Mouse (Mus musculus) adrenal gland, postnatal 36 days (tissue): ENCODE results near the gene Gm20388. TPM values are rescaled to one million over a fixed set of nuclear protein-coding genes. Genes with fewer than 3 reads are reported as not detected.

Experiments used
- DNase-seq, 2 experiments: peaks; one replicate each; pipeline ENCODE4 v3.0.0; 2021; ENCODE audit warnings: mixed read lengths in 1 of 2
- total RNA-seq, 2 experiments: library from RNA; stranded (reverse); gene quantifications; 2 replicates each; pipeline ENCODE4 v1.2.3; 2021

The Gm20388 gene
- total RNA-seq, 2 experiments from 2014 or later: 2.4 to 7.4 TPM

DNA sequence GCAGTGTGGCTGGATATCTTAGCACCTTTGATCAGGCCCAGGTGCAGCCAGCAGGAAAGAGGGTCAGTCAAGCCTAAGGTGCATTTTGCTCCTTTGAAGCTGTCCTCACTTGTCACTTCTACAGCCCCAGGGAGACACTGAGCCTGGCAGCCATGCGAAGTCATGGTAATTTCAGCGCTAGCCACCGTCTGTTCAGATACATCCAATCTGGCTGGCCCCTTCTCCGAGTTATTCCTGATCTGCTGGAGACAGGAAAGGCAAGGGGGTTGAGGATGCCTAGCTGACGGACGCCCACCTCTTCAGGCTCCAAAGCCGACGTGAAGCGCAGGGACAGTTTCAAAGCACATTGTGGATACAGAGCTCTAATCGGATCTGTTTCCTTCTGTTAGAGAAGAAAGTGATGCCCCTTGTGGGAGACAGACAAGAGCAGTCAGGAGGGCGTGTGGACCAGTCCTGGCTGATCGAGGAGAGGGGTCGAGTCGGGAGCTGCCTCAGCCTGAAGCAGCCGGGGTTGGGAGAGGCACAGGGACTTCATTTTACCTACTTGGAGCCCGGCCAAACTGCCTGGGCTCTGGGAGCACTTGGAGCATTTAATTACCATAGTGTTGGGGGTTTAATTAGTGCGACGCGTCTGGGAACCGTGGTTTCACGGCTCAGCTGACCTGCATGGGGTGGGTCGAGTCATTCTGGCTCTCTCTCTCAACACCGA is 2613.2 kb downstream of the Gm20388 start:
- DNase-seq: no peak

DNA sequence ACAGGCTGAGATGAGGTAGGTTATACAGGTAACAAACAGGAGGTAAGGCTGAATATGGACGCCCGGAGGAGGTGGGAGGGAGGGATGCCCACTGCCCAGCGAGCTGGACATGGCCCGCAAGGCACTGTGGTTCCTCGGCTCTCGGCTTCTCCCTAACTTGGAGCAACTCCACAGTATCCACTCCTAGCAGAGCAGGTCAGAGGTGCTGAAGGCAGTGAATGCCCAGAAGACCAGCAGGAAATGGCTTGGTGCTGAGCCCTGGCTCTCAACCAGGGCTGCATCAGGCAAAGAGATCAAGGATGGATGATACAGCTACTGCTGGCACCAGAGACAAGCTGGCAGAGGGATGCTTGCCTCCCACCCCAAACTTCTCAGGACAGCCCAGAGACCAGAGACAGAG is 2613.9 kb downstream of the Gm20388 start:
- no peak for DNase-seq

DNA sequence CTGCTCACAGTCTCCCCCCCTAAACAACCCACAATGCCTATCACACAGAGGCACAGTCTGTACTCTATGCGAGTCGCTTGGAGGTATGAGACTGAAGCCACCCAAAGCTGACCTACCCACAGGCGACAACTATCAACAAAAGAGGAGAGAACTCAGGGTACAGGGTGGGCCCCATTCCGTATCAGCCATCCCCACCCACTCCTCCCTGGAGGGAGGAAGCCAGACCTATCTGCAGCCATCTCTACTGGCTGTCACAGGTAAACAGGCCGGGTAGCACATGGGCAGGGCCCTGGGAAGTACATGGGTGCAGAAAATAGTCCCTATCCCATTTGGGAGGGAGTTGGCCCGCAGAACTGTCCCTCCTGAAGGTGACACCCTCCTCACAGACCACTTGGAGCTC is 2614.4 kb downstream of the Gm20388 start:
- DNase-seq: no peak

DNA sequence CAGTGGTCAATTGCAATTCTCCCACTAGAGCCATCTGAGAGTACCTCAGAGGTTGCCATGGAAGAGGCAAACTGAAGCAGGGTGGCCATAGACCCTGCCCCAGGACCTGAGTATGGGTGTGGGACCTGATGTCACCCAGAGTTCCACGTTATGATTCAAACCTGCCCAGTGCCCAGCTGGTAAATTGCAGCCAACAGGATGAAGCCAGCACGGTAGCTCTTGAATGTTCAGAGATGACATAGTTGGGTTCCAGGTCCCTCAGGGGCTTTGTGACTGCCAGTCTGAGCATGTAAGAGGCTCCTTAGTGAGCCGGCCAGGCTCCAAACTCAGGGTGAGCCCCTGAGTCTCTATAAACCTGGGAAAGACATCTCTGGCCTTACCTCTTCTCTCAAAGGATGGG is 2615.4 kb downstream of the Gm20388 start:
- DNase-seq: no peak

DNA sequence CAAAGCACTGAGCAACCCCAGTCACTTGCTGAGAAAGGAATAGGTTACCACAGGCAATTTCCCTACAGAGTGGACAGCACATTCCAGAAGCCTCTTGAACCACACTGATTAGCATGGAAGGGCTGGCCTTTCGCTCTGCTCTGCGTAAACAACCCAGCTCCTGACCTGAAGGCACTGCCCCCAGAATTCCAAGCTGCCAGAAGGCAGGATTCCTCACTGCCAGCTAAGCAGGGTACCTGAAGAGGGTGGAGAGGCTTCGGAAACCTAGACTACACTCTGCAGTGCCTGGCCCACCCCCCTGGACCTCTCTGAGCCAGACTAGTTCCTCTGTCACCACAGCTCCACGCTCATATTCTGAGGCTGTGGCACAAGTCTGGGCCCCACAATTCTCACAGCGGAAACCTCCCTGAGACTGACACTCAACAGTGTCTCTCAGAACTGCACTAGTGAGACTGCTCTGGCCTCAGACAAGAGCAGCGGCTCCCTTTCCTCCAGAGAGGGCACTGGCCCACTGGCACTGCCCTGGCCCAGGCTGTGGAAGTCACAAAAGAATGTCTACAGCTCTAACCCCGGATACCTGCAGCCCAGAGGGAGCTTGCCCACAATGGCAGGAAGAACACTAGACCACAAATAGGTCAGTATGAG is 2616.0 kb downstream of the Gm20388 start:
- no peak for DNase-seq

DNA sequence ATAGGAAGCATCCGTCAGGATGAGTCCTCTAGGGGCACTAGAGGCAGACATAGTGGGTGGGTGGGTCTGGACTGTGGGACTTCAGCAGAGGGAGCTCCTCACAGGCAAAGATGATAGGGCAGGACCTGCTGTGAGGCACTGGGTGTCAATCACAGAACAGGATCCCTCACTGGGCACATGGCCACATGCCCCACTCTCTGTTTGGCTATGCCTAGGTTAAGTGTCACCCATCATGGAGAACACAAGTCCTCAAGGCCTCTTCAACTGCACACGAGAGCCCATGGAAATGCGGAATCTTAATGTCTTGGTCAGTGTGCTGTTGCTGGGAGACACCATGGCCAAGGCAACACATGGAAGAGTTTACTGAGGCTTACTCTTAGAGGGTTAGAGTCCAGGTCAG is 2617.3 kb downstream of the Gm20388 start:
- DNase-seq: no peak

DNA sequence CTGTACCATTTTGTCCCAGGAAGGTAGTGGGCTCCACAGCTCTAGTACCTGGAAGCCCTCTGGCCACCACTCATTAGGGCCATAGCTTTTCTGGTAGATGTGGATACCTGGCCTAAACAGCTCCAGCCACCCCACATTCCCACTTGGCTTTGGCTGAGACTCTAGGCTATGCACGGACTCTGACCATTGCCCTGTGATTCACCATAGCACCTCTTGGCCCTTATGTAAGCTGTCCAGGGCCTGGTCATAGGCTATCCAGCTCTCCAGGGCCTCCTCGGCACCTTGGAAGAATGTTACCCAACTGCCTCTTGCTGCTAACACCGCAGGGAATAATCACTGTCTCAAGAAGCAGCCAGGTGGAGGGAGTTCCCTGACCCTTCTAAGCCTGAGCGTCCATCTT is 2618.5 kb downstream of the Gm20388 start:
- DNase-seq: no peak

DNA sequence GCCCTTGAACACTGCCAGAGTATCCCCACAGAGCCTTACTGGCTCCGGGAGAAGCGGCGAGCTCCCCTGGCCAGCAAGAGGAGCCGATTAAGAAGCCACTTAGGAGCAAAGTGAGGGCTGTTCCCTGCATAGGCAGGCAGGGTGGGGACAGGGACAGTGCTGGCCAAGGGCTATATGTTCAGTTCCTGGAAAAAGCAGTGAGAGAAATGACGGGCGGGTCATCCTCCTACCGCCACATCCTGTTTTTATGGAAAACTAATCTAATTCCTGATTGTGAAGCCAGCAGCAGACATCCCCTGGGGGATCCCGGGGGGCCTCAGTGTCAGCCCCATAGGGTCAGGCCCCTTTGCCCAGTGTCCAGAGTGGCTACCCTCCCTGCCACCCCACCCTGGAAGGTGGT is 2620.7 kb downstream of the Gm20388 start:
- no peak for DNase-seq

DNA sequence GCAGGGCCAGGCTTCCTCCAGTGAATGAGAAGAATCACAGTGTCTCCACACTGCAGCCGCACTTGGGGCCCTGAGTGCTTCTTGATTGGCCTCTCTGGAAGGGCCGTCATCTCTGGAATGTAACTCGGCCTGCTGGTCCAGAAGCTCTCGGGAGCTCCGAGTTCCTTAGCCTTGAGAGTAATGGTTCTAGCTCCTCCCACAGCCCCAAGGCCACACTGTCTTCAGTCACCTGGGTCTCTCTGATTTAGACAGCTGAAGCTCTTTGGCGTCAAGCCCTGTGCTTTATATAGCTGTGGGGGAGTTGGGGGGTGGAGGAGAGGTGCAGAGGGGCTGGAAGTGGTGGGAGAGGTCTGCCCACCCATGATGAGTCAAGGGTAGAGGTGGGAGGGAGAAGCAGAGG is 2626.4 kb downstream of the Gm20388 start:
- no peak for DNase-seq

DNA sequence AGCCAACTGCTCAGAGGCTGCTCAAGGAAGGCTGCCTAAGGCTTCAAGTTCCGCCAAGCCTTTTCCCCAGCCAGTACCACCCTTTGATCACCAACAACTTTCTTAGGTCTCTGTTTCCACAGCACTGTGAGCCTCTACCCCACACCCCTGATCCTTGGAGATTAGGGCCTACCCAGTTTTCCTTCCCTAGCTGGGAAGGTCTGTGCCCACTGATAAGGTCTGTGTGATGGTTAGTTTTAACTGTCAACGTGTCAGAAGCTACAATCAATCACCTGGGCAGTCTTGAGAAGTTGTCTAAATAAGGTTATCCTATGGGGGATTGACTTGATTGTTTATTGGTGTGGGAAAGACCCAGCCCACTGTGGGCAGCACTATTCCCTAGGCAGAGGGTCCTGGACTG is 2627.2 kb downstream of the Gm20388 start:
- no peak for DNase-seq

DNA sequence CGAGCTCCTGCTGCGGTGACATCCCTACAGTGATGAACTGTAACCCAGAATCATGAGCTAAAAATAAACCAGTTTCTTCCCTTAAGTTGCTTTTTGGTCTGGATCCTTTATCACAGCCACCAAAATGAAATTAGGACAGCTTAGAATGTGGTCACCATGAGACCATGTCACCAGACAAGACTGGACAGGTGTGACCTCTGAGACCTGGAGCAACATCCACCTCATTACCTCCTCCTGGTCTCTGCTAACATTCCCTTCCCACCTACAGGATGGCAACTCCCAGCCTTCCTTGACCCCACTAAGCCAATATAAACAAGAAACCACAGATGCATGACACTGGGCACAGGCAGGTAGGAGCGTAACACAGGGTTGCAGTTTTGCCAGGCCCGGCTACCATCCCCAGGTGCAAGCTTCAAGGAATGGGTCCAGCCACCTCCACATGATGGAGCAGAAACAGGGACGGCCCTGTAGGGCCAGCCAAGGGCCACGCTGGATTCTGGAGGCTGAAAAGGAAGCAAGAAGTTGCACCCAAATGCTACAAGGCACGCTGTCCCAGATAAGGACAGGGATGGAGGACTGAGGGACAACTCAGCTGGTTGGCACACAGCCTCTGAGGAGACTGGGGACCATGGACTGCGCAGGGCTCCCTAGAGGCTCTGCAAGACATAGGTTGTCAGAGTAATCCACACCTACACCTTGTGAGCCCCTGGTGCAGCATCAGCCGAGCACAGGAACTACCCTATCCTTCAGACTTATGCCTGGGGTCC is 2627.9 kb downstream of the Gm20388 start:
- no peak for DNase-seq

DNA sequence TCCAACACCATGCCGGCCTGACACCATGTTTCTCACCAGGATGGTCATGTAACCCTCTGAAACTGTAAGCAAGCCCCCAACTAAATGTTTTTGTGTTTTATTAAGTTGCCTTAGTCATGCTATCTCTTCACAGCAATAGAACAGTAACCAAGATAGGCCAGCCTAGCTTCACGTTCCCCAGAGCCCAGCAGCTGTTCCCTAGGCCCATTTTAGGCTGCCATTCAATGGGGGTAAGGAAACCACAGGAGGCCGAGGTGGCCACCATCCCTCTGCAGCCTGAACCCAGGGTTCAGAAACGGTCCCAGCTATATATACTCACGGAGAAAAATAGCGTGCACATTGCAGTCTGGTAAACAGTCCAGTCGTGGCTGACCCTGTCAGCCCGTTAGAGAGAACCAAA is 2633.5 kb downstream of the Gm20388 start:
- DNase-seq: no peak

DNA sequence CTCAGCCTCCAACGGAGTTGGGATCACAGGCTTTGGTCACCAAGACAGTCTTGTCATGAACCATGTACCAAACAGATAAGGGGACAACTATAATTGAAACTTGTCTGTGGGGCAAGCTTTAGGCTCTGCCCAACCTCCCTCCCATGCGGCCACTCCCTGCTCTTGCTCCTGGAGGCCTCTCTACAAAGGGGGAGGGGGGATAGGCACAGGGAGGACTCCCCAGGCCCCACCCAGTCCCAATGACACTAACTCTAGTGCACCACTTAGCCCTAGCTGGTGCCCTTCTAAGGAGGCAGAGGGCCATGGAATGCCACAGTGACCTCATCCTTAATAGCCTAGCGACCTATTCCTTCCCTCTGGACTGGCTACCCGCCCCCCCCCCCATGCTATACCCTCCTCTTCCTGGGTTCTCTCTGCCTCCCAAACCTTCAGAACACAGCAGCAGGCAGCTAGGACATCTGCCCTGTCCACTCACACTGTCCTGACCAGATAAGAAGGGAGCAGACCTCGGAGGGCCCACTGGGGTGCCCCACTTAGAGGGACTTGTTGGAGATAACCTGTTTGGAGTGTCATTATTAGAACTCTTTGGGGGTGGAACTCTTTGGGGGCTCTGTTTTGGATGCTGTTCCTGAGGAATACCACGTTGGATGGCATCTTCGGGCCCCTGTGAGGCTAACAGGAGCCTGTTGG is 2635.6 kb downstream of the Gm20388 start:
- DNase-seq: no peak

DNA sequence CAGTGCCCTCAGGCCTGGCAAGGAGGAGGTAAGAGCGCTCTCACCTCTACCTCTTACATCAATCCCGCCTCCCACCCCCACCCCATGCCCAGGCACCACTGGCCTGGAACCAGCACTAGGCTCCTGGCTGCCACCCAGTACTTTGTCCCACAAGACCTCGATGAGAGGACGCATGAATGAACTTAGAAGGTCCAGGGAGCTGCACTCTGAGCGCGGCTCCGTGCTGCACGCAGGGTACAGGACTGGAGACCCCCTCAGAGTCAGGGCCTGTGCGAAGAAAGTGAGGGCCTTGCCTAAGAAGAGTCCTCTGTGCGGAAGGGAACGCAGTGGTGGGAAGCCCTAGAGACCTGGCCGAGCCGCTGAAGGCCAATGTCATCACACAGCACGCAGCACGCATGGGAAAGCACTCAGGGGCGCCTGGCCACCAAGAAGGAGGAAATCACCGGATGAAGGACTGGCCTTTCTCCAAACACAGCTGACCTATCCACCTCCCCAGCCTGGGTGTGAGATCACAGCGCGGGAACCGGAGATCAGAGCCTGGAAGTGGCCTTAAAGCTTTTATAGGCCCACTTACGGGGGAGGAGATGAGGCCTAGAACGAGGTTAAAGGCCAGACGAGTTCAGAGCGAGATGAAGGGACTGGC is 2636.3 kb downstream of the Gm20388 start:
- DNase-seq: peak; percentile 60 to 77

DNA sequence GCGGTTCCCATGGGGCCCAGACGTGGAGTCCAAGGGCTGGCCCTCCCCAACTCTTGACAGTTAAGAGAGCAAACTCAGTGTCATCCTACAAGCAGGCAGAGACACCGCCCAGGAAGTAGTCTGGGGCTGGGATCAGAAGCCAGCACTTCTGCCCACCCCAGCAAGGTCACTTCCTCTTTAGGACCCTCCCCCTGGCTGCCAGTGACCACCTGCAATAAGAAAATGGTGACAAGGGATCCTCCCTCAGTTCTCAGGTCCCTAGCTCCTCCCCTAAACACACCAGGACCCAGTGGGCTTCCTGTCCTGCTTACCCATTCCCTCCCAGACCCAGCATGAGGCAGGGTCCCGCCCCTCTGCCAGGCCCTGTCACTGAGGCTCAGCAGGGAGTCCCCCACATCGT is 2637.2 kb downstream of the Gm20388 start:
- DNase-seq: peak in 1 of 2 experiments; percentile 43

DNA sequence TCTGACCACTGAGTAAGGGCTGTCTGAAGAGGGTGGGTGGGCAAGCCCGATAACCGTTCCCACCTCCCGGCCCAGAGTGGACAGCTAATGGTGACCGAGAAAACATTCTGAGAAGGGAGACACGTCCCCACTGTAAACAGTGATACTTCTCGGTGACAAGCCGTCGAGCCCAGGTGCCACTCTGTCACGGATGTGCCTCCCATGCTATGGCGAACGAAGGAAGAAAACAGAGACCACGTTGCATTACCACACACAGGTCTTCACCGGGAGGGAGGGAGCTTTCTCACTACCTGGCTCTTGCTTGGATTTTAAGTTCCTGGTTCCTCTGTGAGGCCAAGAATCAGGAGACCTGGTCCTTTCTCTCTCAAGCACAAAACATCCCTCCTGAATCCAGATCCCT is 2637.7 kb downstream of the Gm20388 start:
- DNase-seq: no peak

DNA sequence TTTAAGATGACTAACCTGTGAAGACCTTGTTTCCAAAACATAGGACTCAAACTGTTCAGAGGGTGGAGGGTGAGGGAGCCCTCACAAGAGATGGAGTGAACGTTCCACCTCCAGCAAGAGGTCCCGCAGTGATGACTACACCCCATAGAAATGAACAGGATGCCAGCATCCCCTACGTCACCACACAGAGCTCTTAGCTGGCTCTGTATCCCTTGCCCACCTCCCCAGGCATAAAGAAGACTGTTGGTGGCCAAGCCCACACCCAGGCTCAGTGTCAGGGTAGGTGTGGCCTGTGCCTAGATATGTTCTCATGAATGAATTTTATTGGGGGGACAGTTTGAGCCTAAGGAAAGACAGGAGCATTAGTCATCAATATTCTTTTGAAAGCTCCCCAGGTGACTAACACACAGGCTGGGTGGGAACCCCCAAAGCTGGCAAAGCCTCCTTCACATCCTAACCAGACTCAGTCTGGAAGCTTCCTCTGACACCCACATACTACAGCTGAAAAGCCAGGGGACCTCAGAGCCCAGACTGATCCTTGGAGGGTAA is 2638.3 kb downstream of the Gm20388 start:
- no peak for DNase-seq

DNA sequence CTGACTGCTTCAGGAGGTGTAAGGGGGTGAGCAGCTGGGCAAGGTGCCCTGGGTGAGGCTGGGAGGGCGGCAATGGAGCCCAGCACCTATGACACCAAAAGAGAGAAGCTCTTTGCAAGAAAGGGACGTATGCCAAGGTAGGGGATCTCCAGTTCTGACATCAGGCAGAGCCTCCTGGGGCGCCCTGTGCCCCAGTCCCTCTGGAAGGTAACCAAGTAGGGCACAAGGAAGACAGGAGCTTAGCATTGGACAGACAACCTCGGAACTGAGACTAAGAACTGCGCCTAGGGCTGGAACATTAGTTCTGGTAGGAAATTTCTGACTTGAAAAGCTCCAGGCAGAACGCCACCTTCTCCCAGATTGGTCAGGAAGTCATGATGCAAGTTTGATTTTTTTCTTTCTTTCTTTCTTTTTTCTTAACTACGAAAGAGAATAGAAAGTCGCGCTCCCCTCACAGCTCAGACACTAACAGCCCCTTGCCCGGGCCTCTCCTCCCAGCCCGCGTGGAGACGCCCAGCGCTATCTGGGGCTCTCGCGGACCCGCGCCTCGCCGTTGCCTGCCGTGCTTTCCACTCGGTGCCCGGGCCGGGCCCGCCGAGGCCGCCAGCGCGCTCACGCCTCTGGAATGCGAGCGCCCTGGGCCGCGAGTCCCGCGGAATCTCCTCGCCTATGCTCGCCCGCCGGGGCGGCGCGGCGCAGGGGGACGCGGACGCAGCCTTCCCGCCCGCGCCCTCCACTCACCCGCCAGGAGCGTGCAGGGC is 2639.8 kb downstream of the Gm20388 start:
- DNase-seq: peak; percentile 74 to 82

DNA sequence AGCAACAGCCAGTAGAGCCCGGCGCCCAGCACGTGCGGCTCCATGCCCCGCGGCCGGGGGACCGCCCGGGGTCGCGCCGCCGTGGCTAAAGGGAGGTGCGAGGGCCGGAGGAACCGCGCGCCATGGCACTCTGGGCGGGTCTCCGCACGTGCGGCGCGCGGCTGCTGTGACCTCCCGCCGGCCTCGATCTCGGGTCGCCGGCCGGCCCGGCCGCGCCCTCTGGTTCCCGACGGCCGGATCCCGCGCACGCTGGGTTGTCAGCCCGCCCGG is 2640.3 kb downstream of the Gm20388 start:
- no peak for DNase-seq

DNA sequence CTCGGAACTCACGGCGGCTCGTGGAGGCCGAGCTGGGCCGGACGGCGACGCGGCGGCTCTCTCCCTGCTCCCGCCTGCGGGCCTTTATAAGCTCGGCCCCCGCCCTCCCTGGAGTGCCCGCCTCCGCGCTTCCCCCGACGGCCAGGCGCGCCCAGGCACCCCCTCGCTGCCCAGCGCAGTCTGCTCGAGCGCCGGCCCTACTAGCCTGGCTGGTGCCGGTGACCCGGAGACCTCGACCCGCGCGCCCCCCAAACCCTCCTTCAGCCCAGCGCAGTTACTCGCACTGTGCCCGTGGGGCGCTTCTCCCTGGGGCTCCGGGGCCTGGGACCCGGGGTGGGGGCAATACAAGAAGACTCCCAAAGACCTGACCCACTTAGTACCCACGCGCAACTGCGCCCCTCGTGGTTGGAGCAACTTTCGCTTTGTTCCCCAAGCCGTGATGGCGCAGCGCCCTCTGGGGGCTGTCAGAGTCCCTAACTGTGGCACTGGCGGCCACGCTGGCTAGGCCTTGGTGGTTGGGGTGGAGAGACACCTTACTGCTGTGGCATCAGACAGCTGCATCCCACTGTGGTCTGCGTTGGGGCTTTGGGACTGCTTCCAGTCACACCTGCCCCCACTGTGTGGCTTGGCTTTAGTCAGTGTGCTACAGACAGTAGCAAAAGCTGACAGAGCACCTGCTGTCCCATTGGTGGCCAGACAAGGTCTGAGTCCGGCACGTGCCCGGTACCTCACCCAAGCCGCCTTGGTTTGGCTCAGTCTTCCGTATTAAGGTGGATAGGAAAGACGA is 2640.8 kb downstream of the Gm20388 start, which contains the start of gene Piezo1:
TSS of gene Piezo1 (minus strand) at position 65 of the 787 bp plus-strand sequence.
- peak; percentile 93 to 95 for DNase-seq
